Comparison of ENCODE assay signal across 33 mouse cellular contexts in the genomic region with DNA sequence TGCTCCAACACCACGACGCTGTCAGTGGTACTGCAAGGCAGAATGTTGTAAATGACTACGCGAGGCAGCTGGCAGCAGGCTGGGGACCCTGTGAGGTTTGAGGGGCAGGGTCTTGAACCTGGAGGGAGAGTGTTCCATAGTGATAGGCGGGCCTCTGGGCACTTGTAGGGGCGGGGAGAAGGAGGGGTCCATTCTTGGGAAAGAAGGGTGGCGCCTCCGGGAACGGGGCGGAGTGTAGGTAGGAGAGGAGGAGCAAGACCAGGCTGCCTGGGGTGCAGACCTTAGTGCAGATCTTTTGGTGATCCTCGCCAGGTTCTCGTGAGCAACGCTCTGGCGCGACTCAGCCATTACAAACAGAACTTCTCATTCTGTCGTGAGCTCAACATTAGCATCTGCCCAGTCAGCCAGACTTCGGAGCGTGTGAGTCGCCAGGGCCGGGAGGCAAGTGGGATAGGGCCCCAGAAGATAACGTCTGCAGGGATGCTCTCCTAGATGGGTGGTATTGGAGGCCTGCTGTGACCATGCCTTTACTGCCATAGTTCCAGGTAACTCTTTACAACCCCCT. TPM values are rescaled to one million over a fixed set of nuclear protein-coding genes. Genes with fewer than 3 reads are reported as not detected.
DNase-seq lines count a peak whose midpoint lies in the region; TF ChIP-seq lines count a peak whose summit lies in the region.
"Had no signal": no experiment of that assay in that cellular context is flagged by ENCODE, and none has a peak within 500 bp of the region (broad histone marks: within the 10 kb centered on the region; RNA-seq: fewer than 3 reads in every experiment).

No protein-coding gene starts in this region.

- peak; percentile 85 for DNase-seq in heart, adult 11 months
- DNase-seq in heart, postnatal 10 days = no peak
- no peak for DNase-seq in layer of hippocampus, adult 2 months (ENCODE audit: low spot score in 2 of 2)
- DNase-seq in layer of hippocampus, adult 8-10 months (ENCODE audit: low spot score in 2 of 2) = no peak
- peak; percentile 7 for DNase-seq in urinary bladder, postnatal 25 days (ENCODE audit: low spot score)
- DNase-seq in urinary bladder, postnatal 14 days (ENCODE audit: low spot score) = no peak
- no peak for DNase-seq in spleen, postnatal 10 days (ENCODE audit: low spot score in 2 of 2)
- DNase-seq: adrenal gland, adult 2 months; adrenal gland, postnatal 36 days; cerebellum, adult 18-20 months; cerebellum, postnatal 10 days; forebrain, postnatal 0 days; gastrocnemius, postnatal 10 days; heart, postnatal 4 days; kidney, adult 18-20 months; kidney, postnatal 4 days; liver, postnatal 0 days; lung, postnatal 14 days; right cerebral cortex, postnatal 25 days; thymus, postnatal 4 days had no signal

- peak overlapping the region; percentile 5; the same call in 1 of the 2 replicates for H3K4me3 ChIP-seq in layer of hippocampus, adult 2 months
- H3K4me3 ChIP-seq: embryonic facial prominence, embryonic 13.5 days; erythroblast, embryonic 14.5 days; left cerebral cortex, adult 2 months; limb, embryonic 12.5 days; midbrain, embryonic 10.5 days; midbrain, embryonic 15.5 days had no signal

- no peak overlapping the region for H3K27ac ChIP-seq in layer of hippocampus, adult 2 months
- H3K27ac ChIP-seq: embryonic facial prominence, embryonic 13.5 days; hindbrain, embryonic 14.5 days; left cerebral cortex, adult 2 months; limb, embryonic 12.5 days; midbrain, embryonic 10.5 days; midbrain, embryonic 15.5 days had no signal

- intact Hi-C loops in heart, postnatal 10 days (cut with DNase I) = no loop called here

- TF ChIP-seq CTCF in layer of hippocampus, adult 2 months (conservative IDR thresholded peaks at IDR 0.05) = no peak

RNA-seq across cellular contexts. Expression of gene Man2b1, which starts 8.5 kb away (rescaled TPM):
- 10 to 100 TPM; 32.5 to 34.6 TPM for total RNA-seq in heart, postnatal 10 days (2021)
- 10 to 100 TPM; 32.9 to 37.5 TPM for total RNA-seq in layer of hippocampus, adult 2 months (2021)
- 10 to 100 TPM; 33.4 to 98.9 (median 68.8) TPM for total RNA-seq in layer of hippocampus, adult 8-10 months (2022)

RNA-seq across cellular contexts. Expression of gene Wdr83, which starts 10.5 kb away (rescaled TPM):
- 10 to 100 TPM; 27.4 to 27.7 TPM for total RNA-seq in heart, postnatal 10 days (2021)
- total RNA-seq in layer of hippocampus, adult 2 months (2021) = 10 to 100 TPM; 26.7 to 29.0 TPM
- 10 to 100 TPM; 20.1 to 32.5 (median 26.4) TPM for total RNA-seq in layer of hippocampus, adult 8-10 months (2022)

RNA-seq across cellular contexts. Expression of gene Wdr83os, which starts 11.1 kb away (rescaled TPM):
- 10 to 100 TPM; 48.5 to 51.6 TPM for total RNA-seq in heart, postnatal 10 days (2021)
- 10 to 100 TPM; 60.8 to 66.3 TPM for total RNA-seq in layer of hippocampus, adult 2 months (2021)
- total RNA-seq in layer of hippocampus, adult 8-10 months (2022) = 10 to 100 TPM; 58.3 to 64.3 (median 61.7) TPM

RNA-seq across cellular contexts. Expression of gene Dhps, which starts 20.1 kb away (rescaled TPM):
- total RNA-seq in heart, postnatal 10 days (2021) = 10 to 100 TPM; 28.0 to 29.5 TPM
- total RNA-seq in layer of hippocampus, adult 2 months (2021) = 10 to 100 TPM; 63.4 to 70.6 TPM
- total RNA-seq in layer of hippocampus, adult 8-10 months (2022) = 10 to 100 TPM; 57.7 to 62.2 (median 59.1) TPM

RNA-seq across cellular contexts. Expression of gene Gm5741, which starts 23.8 kb away (rescaled TPM):
- total RNA-seq in heart, postnatal 10 days (2021) = not detected
- total RNA-seq in layer of hippocampus, adult 2 months (2021) = not detected
- not detected for total RNA-seq in layer of hippocampus, adult 8-10 months (2022)
- total RNA-seq: adrenal gland, adult 2 months; CH12.LX; common myeloid progenitor, adult 5-6 weeks; forebrain, postnatal 0 days; gastrocnemius, postnatal 10 days; heart, postnatal 4 days; layer of hippocampus, postnatal 14 days; left cerebral cortex, adult 2 months; liver, adult 2 months; megakaryocyte progenitor cell, adult 5-6 weeks; neutrophil, adult 5-6 weeks had no signal

Comparison
In these comparisons a context has a peak if more than half of its experiments do, and no peak if none do; other contexts are left out.
1. DNase-seq: peak in heart, adult 11 months (single experiment) and urinary bladder, postnatal 25 days (single experiment); none in heart, postnatal 10 days (0 of 2), layer of hippocampus, adult 2 months (0 of 2), layer of hippocampus, adult 8-10 months (0 of 2), urinary bladder, postnatal 14 days (single experiment) and spleen, postnatal 10 days (0 of 2).